Mouse (Mus musculus) mouse trophoblast stem cell (cell line): ENCODE measurements around the gene Adm2.

Experiments
- in situ Hi-C, 2 experiments: fragments of 300-500 bp; cut with MseI, MboI; formaldehyde crosslinking; loops; 2 replicates in 1 of 2; 3 replicates in 1 of 2; pipeline ENCODE4 v1.15.1; 2025

Gene Adm2

GRCm38 (mm10) chr15:89309962-89310498 is 12.5 kb upstream of the Adm2 start:
- in situ Hi-C loops: no loop called here

- in situ Hi-C loops: no loop called here
These were observed 9.2 kb upstream of the Adm2 start for GRCm38 (mm10) chr15:89313359-89313758.

DNA sequence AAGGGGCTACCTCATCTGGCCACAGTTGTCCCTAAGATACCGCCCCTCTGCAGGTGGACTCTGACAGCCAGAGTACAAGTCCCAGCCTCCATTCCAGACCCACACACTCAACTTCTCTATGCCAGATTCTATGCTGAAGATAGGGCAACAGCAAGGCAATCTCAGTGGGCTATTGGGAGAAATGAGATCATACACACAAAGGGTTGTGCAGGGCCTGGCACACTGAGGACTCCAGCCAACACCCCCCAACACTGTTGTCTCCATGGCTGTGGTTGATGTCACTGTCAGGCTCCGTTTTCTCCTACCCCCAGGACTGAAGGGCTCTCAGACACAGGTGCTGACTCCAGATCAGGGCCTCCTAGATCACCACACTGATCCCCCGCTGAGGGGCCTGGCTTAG is 8.4 kb upstream of the Adm2 start:
- in situ Hi-C loops: no loop called here

- in situ Hi-C loops: no loop called here
These were observed 7.9 kb upstream of the Adm2 start for GRCm38 (mm10) chr15:89314511-89315189.

DNA sequence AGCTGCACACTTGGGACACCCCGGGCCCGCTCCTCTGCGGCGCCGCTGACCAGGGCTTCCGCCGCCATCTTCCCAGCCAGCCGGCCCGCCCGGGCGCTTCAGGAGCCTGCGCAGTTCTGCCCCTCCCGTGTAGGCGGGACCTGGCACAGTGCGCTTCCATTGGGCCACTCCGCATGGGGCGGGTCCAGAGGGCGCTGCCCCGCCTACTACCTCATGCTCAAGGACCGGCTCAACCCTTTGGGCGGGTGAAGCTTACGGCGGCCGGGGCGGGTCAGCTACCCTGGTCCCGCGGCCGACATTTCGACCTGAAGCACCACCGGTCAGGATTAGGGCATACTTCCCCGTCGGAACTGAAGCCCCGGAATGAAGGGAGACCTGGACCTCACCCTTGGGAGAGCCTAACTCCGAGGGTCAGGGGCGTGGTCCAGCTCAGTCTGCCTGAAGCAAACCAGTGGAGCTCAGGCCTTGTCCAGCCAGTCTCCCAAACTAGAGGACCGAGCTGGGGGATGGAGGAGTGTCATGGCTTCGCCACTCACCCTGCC is 7.3 kb upstream of the Adm2 start, which contains the start of gene Sbf1:
Gene Sbf1, minus strand, starts transcription at position 122 of the 542 bp plus-strand sequence.
- in situ Hi-C loops: no loop called here

GRCm38 (mm10) chr15:89316146-89316545 is 6.4 kb upstream of the Adm2 start:
- in situ Hi-C loops: no loop called here

DNA sequence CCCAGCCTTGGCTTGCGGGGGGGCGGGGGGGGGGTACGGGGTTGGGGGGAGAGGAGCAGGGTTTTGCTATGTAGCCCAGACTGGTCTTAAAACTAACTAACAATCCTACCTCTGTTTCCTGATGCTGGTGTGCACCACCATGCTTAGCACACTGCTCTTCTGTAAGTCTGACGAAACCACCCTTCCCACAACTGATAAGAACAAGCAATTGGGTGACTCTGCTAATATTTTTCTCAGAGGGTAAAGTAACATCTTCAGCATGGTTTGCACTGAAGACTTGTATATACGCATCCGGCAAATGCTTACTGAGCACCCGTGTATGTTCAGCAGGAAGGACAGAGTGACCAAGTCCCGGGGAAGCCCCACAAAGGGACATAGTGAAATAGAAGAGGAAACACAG is 1.3 kb upstream of the Adm2 start:
- in situ Hi-C loops: no loop called here

DNA sequence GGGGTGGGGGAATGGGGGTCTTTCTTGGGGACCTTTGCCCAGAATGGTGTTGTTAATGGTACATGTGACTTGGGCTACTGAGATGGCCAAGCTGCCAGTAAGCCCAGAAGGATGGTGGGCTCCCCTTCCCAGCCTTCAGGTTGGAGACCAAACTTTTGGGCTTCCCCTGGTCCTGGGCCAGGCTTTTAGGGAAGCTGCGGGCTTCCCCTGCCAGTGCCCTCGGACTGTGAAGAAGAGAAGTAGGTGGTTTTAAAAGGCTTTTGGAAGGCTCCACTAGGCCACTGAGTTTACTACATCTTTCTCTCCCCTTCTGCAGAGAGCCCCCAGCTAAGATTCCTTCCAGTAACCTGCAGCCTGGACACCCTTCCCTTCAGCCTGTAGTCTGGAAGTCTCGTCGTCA is 1.1 kb downstream of the Adm2 start:
- in situ Hi-C loops: no loop called here

- in situ Hi-C loops: no loop called here
These were observed 3.9 kb downstream of the Adm2 start for GRCm38 (mm10) chr15:89326441-89326840.

- in situ Hi-C loops: no loop called here
These were observed 11.8 kb downstream of the Adm2 start, which contains the start of gene Miox for GRCm38 (mm10) chr15:89334271-89334670. Miox (plus strand) TSS chr15:89334398.

GRCm38 (mm10) chr15:89334774-89335537 is 12.4 kb downstream of the Adm2 start:
- in situ Hi-C loops: no loop called here

DNA sequence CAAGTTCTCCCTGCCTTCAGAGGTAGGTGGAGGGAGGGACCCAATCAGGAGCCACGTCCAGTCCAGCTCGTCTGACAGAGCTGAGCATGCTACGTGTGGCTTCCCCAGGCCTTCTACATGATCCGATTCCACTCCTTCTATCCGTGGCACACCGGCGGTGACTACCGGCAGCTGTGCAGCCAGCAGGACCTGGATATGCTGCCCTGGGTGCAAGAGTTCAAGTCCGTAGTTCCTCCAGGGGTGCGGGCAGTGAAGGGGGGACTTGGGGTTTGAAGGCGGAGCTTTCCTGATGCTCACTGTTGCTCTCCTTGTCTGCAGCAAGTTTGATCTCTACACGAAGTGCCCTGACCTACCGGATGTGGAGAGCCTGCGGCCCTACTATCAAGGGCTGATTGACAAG is 13.9 kb downstream of the Adm2 start:
- in situ Hi-C loops: no loop called here

DNA sequence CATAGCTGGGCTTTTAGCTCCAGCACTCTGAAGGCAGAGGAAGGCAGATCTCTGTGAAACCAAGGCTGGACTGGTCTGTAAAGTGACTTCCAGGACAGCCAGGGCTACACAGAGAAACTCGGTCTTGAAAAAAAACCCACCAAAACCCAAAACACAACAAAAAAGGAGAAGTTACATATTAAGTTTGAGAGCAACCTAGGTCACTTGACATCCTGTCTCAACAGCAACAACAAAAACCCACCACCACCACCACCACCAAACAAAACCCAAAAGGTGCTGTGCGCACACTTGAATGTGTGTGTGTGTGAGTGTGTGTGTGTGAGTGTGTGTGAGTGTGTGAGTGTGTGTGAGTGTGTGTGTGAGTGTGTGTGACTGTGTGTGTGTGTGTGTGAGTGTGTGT is 17.2 kb downstream of the Adm2 start:
- in situ Hi-C loops: no loop called here

GRCm38 (mm10) chr15:89340136-89340535 is 17.6 kb downstream of the Adm2 start:
- in situ Hi-C loops: no loop called here

DNA sequence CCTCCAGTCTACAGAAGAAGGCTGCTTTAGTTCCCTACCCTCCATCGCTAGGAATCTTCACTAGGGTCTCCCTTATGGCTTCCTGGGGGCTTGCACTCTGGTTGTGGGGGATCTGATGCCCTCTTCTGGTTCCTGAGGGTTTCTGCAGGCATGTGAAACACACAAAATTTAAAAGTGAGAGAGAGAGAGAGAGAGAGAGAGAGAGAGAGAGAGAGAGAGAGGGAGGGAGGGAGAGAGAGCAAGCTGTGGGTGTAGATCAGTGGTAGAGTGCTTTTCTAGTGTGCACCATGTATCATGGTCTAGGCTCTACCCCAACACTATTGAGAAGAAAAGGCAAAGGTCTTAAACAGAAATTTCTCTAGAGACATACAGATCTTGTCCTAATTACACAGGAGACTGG is 19.2 kb downstream of the Adm2 start:
- in situ Hi-C loops: no loop called here

- in situ Hi-C loops: no loop called here
These were observed 20.8 kb downstream of the Adm2 start for GRCm38 (mm10) chr15:89343325-89343724.

GRCm38 (mm10) chr15:89350447-89350846 is 27.9 kb downstream of the Adm2 start:
- in situ Hi-C loops: no loop called here

GRCm38 (mm10) chr15:89351302-89351701 is 28.8 kb downstream of the Adm2 start:
- in situ Hi-C loops: no loop called here

DNA sequence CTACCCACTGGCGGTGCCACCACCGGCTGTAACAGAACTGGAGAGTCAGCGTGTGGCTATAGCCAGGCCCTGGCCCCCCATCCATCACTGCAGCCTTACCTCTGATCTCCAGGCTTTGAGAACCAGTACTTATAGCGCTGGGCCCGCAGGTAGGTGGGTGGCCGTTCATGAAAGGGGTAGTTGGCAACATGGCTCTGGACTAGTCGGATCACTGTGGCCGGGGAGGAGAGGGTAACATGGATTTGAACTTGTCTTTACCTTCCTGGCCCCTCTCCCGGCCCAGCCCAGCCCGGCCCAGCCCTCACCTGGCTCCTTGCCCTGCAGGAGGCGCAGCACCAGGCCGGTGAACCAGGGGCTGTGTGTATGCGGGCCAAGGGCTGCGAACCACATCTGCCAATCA is 29.5 kb downstream of the Adm2 start:
- in situ Hi-C loops: no loop called here

DNA sequence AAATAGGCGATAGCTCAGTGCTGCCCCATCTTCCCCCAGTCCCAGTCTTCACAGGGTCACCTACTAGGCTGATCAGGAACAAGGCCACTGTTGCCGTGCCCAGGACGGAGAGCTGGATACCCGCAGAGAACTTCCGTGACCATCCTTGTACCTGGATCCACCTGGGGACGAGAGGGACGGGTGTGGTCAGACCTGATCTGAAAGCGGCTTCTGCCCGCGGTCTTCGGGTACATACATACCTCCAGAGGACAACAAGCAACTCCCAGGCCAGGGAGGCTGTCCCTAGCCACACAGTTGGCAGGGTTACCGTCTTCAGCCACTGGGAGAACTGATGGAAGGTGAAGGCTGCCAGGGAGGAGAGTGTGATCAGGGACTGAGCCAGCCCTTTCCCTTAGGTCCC is 30.3 kb downstream of the Adm2 start:
- in situ Hi-C loops: no loop called here

GRCm38 (mm10) chr15:89353837-89354236 is 31.3 kb downstream of the Adm2 start:
- in situ Hi-C loops: no loop called here

DNA sequence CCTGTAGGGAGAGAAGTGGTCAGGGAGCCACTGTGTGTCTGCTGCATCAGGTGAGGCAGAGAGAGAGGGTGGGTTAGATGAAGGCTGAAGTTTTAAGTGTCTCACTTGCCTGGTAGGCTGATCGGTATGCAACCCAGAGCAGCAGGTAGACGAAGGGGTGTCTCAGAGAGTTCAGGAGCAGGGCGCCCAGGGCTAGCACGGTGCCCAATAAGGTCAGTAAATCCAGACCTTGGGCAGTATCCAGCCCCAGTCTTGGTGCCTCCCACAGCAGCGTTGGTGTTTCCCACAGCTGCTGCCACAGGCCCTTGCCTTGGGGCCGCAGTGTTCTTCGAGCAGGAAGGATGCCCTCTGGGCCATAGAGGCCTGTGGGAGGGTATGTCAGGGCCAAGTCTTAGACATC is 31.9 kb downstream of the Adm2 start:
- in situ Hi-C loops: no loop called here
